Mouse (Mus musculus): Measurements from ENCODE around the gene Efcab2. TPM values are rescaled to one million over a fixed set of nuclear protein-coding genes. Genes with fewer than 3 reads are reported as not detected.
"Not testable (repeated sequence)": the region's sequence is repeated elsewhere in the genome, so short reads cannot be mapped to it uniquely, and the experiment has no call there.

Efcab2 gene
- polyA plus RNA-seq, 2 experiments, result 0.64 to 4.3 TPM

- Histone ChIP-seq H3K4me2 (ENCODE audit: low read depth) (peak overlapping the region; percentile 80), H3K4me3 (ENCODE audit: insufficient read depth in 1 of 2, low read depth in 2 of 2, low read length in 2 of 2) (peak overlapping the region; percentile 73 to 76), H3K9ac (replicated peaks) (peak overlapping the region; percentile 100), H3K9me3 (ENCODE audit: control insufficient read depth, low read length) (no peaks in the 10 kb centered on the region), H3K4me1 (replicated peaks; ENCODE audit: control insufficient read depth in 2 of 2, insufficient read depth in 2 of 2, low read length in 1 of 2) (peaks cover 0 to 13% of the 10 kb centered on the region in 2 experiments; a peak in 3 of 4 replicates), H3K27me3 (ENCODE audit: control insufficient read depth, insufficient read depth, low read length) (no peaks in the 10 kb centered on the region), H3K27ac (peak overlapping the region; percentile 97), H3K36me3 (replicated peaks; ENCODE audit: control insufficient read depth, insufficient read depth, low read depth) (no peaks in the 10 kb centered on the region)
- no peak for TF ChIP-seq EP300 (IDR thresholded peaks at IDR 0.05; ENCODE audit: low read depth)
- no peak for TF ChIP-seq CTCF (IDR thresholded peaks at IDR 0.05; ENCODE audit: low read depth)
- WGBS (ENCODE audit: insufficient replicate concordance), result 56% methylated on average over 12 of the region's 12 CpGs
- DNase-seq (ENCODE audit: low read depth in 3 of 3, low spot score in 3 of 3) (peak in 1 of 3 experiments; percentile 9), ATAC-seq (ENCODE audit: insufficient read depth) (no peak)
Observed at GRCm38 (mm10) chr1:178406765-178407645, 1.1 kb downstream of the Efcab2 start.

DNA sequence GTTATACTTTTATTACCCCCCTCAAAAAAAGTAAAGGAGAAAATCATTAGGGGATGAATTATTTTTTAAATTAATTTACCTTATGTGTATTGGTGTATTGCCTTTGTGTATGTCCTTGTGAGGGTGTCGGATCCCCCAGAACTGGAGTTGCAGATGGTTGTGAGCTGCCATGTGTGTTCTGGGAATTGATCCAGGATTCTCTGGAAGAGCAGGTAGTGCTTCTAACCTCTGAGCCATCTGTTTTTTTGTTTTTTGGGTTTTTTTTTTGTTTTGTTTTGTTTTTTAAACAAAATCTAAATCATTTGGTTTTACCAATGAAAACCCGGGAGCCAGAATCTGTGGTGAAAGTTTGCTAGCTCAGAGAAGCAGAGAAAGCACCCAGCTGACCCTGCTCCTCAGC is 1.8 kb downstream of the Efcab2 start:
- Histone ChIP-seq H3K4me2 (ENCODE audit: low read depth) (no peak overlapping the region), H3K9me3 (ENCODE audit: control insufficient read depth, low read length) (no peaks in the 10 kb centered on the region), H3K4me3 (ENCODE audit: insufficient read depth in 1 of 2, low read depth in 2 of 2, low read length in 2 of 2) (no peak overlapping the region), H3K27me3 (ENCODE audit: control insufficient read depth, insufficient read depth, low read length) (no peaks in the 10 kb centered on the region), H3K36me3 (replicated peaks; ENCODE audit: control insufficient read depth, insufficient read depth, low read depth) (no peaks in the 10 kb centered on the region), H3K4me1 (replicated peaks; ENCODE audit: control insufficient read depth in 2 of 2, insufficient read depth in 2 of 2, low read length in 1 of 2) (peaks cover 0 to 7% of the 10 kb centered on the region in 2 experiments; a peak in 2 of 4 replicates), H3K9ac (replicated peaks) (no peak overlapping the region), H3K27ac (no peak overlapping the region)
- WGBS (ENCODE audit: insufficient replicate concordance), result 87% methylated on average over 2 of the region's 2 CpGs
- ATAC-seq (ENCODE audit: insufficient read depth) (no peak), DNase-seq (ENCODE audit: low read depth in 3 of 3, low spot score in 3 of 3) (no peak)
- no peak for TF ChIP-seq CTCF (IDR thresholded peaks at IDR 0.05; ENCODE audit: low read depth)
- TF ChIP-seq EP300 (IDR thresholded peaks at IDR 0.05; ENCODE audit: low read depth), result no peak

GRCm38 (mm10) chr1:178408901-178409361 is 3.0 kb downstream of the Efcab2 start:
- H3K9me3 ChIP-seq (ENCODE audit: control insufficient read depth, low read length), result no peaks in the 10 kb centered on the region
- 30% methylated on average over 4 of the region's 4 CpGs for WGBS (ENCODE audit: insufficient replicate concordance)
- no peak overlapping the region for H3K27ac ChIP-seq
- TF ChIP-seq CTCF (IDR thresholded peaks at IDR 0.05; ENCODE audit: low read depth) (no peak), EP300 (IDR thresholded peaks at IDR 0.05; ENCODE audit: low read depth) (no peak)
- H3K4me2 ChIP-seq (ENCODE audit: low read depth), result no peak overlapping the region
- DNase-seq (ENCODE audit: low read depth in 3 of 3, low spot score in 3 of 3) (no peak), ATAC-seq (ENCODE audit: insufficient read depth) (no peak)
- H3K4me1 ChIP-seq (replicated peaks; ENCODE audit: control insufficient read depth in 2 of 2, insufficient read depth in 2 of 2, low read length in 1 of 2), result peaks cover 0 to 6% of the 10 kb centered on the region in 2 experiments; a peak in 2 of 4 replicates
- H3K4me3 ChIP-seq (ENCODE audit: insufficient read depth in 1 of 2, low read depth in 2 of 2, low read length in 2 of 2), result no peak overlapping the region
- H3K36me3 ChIP-seq (replicated peaks; ENCODE audit: control insufficient read depth, insufficient read depth, low read depth), result no peaks in the 10 kb centered on the region
- no peak overlapping the region for H3K9ac ChIP-seq (replicated peaks)
- H3K27me3 ChIP-seq (ENCODE audit: control insufficient read depth, insufficient read depth, low read length), result no peaks in the 10 kb centered on the region

DNA sequence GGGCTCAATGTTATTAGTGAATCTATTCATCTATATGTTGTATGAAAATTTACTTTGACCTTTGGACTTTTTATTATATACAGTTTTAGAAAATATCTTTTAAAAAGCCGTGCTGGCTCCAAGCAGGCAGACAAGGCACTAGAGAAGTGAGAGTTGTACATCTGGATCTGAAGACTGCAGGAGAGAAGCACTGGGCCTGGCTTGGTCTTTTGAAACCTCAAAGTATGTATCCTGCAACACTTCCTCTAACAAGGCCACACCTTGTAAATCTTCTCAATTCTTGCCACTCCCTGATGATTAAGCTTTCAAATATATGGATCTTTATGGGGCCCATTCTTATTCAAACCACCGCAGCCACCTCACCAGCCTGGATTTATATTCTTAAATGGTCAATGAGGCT is 7.5 kb downstream of the Efcab2 start:
- not testable (repeated sequence) for H3K4me2 ChIP-seq (ENCODE audit: low read depth); H3K4me1 ChIP-seq (replicated peaks; ENCODE audit: control insufficient read depth in 2 of 2, insufficient read depth in 2 of 2, low read length in 1 of 2); H3K27me3 ChIP-seq (ENCODE audit: control insufficient read depth, insufficient read depth, low read length); H3K9me3 ChIP-seq (ENCODE audit: control insufficient read depth, low read length); H3K4me3 ChIP-seq (ENCODE audit: insufficient read depth in 1 of 2, low read depth in 2 of 2, low read length in 2 of 2); ATAC-seq (ENCODE audit: insufficient read depth); H3K36me3 ChIP-seq (replicated peaks; ENCODE audit: control insufficient read depth, insufficient read depth, low read depth); DNase-seq (ENCODE audit: low read depth in 3 of 3, low spot score in 3 of 3); H3K27ac ChIP-seq; H3K9ac ChIP-seq (replicated peaks)
- WGBS (ENCODE audit: insufficient replicate concordance), result 65% methylated on average over 2 of the region's 2 CpGs

GRCm38 (mm10) chr1:178419608-178420007 is 13.7 kb downstream of the Efcab2 start:
- no peak for ATAC-seq (ENCODE audit: insufficient read depth)
- no peak for TF ChIP-seq CTCF (IDR thresholded peaks at IDR 0.05; ENCODE audit: low read depth)
- no peak; the same call in 1 of the 2 replicates for TF ChIP-seq EP300 (IDR thresholded peaks at IDR 0.05; ENCODE audit: low read depth)
- Histone ChIP-seq H3K27me3 (ENCODE audit: control insufficient read depth, insufficient read depth, low read length) (no peaks in the 10 kb centered on the region), H3K9me3 (ENCODE audit: control insufficient read depth, low read length) (no peaks in the 10 kb centered on the region), H3K4me3 (ENCODE audit: insufficient read depth in 1 of 2, low read depth in 2 of 2, low read length in 2 of 2) (no peak overlapping the region), H3K4me2 (ENCODE audit: low read depth) (no peak overlapping the region), H3K4me1 (replicated peaks; ENCODE audit: control insufficient read depth in 2 of 2, insufficient read depth in 2 of 2, low read length in 1 of 2) (peaks cover 0 to 2% of the 10 kb centered on the region in 2 experiments; a peak in 1 of 4 replicates), H3K27ac (no peak overlapping the region), H3K36me3 (replicated peaks; ENCODE audit: control insufficient read depth, insufficient read depth, low read depth) (no peaks in the 10 kb centered on the region), H3K9ac (replicated peaks) (no peak overlapping the region)
- DNase-seq (ENCODE audit: low read depth in 3 of 3, low spot score in 3 of 3), result no peak
- 75% methylated on average over 2 of the region's 2 CpGs for WGBS (ENCODE audit: insufficient replicate concordance)
